Mouse (Mus musculus): ENCODE measurements around the gene Utp3.

The Utp3 gene

DNA sequence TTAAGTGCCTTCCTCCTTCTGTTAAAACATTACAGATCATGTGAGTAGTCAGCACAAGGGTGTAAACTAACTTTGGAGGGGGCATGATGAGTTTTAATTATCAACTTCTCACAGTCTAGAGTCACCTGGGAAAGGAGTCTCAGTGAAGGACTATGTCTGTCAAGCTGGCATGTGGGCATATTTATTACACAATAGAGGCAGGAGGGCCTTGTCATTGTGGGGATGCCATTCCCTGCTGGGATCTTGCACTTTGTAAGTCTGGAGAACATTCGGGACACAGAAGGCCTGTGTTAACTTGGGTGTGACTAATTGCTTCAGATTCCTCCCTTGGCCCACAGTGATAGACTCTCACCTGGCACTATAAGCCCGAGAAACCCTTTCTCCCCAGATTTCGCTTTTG lies 15.3 kb downstream of the Utp3 start:
- DNase-seq (ENCODE audit: low read depth, low spot score): no peak

DNA sequence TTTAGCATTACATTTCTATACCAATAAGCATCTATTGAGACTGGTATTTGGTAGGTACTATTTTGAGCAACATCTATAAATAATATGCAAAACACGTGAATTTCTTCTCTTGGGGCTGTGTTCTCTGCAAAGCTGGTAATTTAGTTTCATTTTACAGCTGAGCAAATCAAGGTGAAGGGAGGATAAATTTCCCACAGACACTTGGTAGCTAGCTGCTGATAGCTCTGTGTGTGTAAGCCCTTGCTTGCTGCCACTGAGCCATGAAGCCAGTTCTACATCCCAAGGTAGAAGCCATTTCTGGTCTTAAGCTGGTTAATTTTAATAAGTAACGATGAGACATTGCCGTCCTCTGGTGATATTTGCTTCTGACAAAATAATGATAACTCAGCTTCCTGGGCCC lies 20.6 kb downstream of the Utp3 start:
- DNase-seq (ENCODE audit: low read depth, low spot score): no peak

DNA sequence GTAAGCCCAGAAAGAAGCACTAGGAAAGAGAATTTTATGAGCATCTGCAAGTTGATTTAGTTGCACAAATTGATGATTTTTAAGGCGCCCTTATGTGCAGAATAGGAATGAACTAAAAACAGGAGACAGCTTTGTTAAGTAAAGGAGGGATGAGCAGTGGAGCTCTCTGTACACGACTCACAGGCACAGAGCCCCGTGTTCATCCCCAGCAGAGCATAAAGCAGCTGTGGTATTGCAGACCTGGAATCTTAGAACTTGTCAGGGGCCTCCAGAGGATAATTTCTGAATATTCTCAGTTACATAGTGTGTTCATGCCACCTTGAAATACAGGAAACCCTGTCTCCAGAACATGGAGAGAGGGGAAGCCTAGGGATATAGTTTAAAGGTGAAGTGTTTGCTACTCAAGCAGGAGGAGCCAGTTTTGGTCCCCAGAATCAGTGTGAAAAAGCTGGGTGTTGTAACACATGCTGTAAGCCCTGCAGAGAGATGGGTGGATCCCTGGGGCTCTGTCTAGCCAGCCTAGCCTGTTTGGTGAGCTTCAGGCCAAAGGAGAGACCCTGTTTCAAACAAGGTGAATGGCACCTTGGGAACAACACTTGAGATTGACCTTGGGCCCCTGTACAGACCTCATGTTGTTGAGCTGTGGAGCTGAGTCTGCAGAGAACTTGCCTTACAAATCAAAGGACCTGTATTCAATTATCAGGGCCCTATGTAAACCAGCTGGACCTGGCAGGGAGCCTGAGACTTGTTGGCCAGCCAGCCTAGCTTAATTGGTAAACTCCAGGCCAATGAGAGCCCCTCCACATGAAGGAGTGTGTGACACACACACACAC lies 21.5 kb downstream of the Utp3 start:
- DNase-seq (ENCODE audit: low read depth, low spot score): no peak

DNA sequence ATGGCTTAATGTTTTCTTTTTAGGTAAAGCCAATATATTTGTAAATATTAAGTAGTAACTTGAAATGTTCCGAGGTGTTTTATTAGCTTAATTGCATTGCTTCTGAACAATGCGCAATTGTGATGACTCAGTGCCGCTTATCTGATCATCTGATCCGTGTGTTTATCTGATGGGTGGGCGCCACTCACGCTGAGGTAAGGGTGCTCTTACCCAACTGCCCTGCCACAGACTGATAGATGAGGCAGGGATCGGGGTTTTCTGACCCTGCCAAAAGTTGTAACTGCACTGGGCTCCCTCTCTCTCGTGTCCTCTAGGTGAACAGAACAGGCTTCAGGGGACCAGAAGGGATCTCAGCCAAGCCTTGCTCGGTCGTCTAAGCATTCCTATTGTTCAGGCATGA lies 26.4 kb downstream of the Utp3 start:
- no peak for DNase-seq (ENCODE audit: low read depth, low spot score)

DNA sequence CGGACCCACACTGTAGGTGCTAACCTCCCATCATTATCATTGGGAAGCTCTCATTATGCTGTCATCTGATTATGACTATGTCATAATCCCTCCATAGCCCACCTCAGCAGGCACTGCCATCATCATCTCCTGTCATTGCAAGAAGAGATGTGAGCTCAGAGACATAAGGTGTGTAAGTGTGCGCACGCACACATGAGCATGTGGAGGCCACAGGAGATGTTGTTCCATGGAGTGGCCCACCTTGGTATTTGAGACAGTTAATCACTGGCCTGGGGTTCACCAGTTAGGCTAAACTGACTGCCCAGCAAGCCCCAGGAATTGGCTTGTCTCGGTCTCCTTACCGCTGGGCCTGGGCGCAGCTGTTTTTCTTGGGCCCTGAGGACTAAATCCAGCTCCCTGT lies 27.1 kb downstream of the Utp3 start:
- no peak for DNase-seq (ENCODE audit: low read depth, low spot score)

DNA sequence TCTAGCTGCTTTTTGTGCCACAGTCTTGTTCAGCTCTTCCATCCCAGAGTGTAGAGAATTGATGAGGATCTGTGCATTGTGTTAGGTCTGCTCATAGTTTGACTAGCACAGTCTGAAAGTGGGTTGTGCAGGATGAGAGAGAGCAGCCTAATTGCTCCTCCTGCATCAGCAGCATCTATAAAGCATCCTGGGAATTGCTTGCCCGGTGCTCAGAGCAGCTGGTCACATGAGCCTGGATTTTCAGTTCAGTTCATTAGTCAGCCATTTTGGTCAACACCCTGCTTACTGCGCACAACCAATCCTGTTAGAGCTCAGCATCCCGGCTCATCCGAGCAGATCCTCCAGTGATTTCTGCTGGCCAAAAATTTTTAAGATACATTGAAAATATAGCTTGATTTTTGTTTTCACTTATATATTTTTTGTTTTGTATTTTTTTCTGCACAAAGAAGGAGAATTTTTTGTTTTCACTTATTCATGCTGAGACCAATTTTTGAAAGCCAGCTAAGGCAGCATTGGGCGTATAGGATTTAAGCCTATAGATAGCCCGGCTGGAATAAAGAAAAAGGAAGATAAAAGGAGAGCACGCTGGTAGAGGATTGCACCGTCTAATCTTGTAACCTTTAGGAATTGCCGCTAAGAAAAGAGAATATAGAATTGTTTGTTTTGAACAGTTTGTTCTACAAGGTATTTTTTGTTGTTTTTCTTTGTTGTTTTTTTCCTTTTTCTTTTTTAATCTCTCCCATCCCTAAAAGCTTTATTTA lies 29.2 kb downstream of the Utp3 start:
- peak; percentile 89 for DNase-seq (ENCODE audit: low read depth, low spot score)

DNA sequence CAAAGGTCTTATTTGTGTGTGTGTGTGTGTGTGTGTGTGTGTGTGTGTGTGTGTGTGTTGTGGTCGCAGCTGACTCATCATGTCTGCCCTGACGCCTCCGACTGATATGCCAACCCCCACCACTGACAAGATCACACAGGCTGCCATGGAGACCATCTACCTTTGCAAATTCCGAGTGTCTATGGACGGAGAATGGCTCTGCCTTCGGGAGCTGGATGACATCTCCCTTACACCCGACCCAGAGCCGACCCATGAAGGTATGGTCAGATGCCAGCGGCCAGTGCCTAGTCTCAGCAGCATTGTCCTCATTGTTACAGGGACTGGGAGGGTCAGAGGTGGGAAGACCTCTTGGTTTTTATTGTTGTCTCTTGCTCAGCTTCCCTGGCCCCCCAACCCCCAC lies 29.8 kb downstream of the Utp3 start:
- DNase-seq (ENCODE audit: low read depth, low spot score): peak; percentile 37

DNA sequence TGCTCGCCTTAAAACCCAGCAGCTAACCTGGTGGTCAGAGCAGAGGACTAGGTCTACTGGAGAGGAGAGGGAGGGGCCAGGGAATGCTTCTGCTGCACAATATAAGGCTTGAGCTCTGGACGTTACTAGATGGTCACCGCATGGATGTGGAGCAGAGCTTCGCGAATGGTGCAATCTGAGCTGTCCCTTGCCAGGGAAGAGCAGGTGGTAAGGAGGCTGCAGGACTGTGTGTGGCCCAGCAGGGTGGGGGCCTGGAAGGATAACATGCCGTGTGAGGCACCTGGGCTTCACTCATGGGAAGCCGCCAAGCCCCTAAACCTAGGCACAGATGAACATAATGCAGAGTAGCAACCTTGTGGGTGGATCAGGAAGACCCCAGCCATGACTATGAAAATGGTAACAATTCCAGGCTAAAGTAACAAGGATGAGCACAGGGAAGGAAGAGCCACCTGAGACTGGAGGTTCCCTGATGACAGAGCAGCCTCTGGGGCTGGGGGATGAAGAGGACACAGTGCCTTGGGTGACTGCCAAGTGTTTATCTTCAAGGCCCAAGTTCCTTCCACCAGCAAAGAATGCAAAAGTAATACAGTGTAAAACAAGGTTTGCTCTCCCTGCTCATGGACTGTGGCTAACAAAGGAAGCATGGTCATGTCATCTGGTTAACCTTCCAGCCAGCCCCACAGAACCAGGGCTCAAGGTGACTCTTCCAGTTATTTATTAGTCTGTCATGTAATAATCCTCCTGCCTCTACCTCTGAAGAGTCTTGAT lies 32.3 kb downstream of the Utp3 start:
- DNase-seq (ENCODE audit: low read depth, low spot score): no peak

DNA sequence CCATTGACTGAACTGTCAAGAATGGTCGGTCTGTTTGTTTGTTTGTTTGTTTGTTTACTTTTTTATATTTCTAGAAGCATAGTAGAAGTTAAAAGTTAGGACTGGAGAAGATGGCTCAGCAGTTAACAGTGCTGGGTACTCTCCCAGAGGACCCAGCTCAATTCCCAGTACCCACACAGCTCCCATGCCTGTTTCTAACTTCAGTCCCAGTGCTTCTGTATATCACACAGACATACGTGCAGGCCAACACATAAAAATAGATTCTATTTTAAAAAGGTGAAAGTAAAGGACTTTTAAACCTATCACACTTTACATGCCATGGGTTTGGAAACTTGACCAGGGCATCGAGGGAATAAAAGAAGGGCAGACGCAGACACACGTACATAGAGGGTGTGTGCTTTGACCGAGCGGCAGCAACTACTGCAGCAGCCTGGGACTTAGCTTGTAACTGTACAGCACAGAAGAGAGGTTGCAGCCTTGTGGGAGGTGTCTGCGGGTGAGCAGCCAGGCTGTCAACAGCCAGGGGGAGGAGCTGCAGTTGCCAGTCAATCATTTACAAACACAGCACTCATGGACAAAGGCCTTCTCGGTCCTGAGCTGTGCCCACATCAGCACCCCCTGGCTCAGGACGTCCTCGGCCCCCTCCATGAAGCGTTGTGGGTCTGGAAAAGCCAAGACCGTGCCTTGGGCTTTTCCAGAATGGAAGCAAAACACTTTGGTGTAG lies 33.1 kb downstream of the Utp3 start:
- DNase-seq (ENCODE audit: low read depth, low spot score): no peak

DNA sequence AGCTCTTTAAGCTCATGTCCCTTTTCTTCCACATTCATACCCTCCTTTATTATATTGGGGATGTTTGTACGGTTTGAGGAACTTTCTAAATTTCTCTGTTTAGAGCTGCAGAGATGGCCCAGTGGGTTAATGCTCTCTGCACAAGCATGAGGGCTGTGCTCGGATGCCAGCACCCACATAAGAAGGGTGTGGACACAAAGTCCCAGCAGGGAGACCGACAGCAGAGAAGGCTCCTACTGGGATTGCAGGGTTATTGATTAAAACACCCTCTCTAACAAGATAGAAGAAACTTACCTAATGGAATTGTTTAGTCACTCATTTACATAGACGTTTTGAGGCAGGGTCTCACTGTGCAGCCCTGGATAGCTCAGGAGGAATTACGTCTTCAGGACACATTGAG lies 34.2 kb downstream of the Utp3 start:
- no peak for DNase-seq (ENCODE audit: low read depth, low spot score)

DNA sequence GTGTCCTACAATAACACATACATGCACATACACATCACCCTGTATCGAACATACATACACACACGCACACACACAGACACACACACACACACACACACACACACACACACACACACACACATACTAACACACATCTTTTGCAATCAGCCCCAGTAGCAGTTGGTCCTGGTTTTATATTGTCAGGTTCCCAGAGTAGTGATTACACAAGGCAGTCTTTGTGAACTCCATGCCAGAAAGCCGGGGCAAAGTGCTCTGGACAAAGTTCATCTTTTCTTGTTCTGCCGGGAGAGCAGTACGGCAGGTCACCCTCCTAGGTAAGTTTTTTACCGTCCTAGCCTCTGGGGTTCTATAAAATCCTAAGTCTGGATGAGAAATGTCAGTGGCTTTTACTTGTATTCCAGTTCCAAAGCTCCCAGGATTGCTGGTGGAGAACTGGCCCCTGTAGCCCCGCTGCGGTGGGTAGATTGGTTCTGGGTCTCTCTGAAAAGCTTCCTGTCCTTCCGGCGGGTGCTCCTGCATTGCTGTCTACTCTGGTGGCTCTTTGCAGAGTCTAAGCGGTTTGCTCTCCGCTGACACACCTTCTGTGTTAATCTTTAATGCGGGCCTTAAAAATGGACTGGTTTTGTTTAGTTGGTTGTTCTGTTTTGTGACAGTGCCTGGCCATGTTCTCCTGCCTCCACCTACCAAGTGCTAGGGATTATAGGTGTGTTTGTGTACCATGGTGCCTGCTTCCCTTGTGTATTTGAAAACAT lies 39.3 kb downstream of the Utp3 start:
- no peak for DNase-seq (ENCODE audit: low read depth, low spot score)

DNA sequence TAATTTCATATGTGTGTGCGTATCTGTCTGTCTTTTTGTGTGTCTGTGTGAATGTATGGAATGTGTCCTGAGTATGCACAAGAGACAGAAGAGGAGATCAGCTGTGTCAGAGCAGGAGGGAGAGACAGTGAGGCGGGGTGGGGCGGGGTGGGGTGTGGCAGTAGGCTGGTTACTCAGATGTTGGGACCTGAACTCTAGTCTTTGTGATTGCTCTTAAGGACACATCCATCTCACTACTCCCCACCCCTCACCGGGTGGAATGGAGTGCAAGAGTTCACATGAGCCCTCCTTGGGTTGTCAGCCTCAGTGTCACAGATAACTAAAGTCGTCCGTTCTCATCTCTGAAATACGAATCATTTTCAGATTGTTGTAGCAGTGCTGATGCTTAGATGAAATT lies 39.9 kb downstream of the Utp3 start:
- no peak for DNase-seq (ENCODE audit: low read depth, low spot score)

DNA sequence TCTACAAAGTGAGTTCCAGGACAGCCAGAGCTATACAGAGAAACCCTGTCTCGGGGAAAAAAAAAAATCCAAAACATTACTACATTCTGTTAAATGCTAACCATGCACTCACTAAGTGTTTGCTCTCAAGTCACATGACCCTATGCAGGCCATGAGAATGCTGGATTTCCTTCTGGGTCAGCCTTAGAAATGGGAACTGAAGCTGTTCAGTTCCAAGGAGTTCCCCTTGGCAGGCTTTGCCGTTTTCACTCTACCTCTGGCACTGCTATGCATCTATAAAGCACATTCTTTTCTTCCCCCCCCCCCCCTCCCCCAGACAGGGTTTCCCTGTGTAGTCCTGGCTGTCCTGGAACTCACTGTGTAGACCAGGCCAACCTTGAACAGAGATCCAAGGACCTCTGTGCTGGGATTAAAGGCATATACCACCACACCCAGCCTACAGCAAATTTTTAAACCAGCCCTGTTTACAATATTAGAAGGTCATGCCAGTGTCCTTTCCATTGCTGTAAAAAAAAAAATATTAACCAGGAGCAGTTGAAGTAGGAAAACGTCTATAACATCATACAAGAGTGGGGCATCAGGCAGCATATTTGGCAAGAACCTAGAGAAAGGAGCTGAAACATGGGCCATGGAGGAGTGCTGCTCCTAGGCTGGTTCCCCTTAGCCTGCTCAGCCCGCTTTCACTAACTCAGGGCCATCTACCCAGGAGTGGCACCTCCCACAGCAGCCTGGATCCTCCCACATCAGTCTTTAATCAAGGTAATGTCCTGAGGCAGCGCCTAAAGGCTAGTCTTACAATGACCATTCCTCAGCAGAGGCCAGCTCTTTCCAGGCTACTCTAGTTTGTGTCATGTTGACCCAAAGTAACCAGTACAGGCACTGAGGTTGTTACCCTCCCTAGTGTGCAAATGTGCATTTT lies 41.5 kb downstream of the Utp3 start:
- no peak for DNase-seq (ENCODE audit: low read depth, low spot score)

DNA sequence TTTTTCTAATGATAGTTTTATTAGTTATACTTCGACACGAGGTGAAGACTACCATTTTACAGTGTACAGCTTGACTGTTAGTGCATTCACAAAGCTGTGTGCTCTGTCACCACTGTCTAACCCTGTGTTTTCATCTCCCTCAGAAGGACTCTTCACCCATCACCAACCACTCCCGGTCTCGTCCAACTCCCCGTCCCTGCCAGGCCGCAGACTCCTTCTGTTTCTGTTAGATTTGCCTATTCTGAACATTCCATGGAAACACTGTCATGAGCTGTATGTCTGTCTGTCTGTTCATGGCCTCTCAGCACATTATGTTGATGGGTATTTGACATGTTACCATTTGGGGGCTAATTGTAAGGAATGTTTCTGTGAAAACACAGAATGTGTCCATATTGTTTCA lies 44.7 kb downstream of the Utp3 start:
- no peak for DNase-seq (ENCODE audit: low read depth, low spot score)

DNA sequence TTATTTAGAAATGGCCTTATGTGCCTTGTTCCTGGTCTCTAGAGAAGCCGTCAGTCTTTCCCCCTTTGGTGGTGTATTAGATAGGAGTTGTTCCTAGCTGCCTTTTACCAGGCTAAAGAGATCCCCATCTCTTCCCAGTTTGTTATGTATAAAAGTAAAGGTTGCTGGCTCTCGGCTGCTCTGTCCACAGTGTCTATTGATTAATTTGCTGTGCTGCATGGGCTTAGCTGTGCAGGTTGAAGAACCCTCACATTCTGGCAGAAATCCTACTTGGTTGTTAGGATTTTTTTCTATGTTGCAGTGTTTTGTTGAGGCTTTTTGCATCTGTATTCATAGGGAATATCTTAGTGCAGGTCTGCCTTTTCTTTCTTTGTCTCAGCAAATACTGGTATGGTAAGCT lies 47.8 kb downstream of the Utp3 start:
- no peak for DNase-seq (ENCODE audit: low read depth, low spot score)

DNA sequence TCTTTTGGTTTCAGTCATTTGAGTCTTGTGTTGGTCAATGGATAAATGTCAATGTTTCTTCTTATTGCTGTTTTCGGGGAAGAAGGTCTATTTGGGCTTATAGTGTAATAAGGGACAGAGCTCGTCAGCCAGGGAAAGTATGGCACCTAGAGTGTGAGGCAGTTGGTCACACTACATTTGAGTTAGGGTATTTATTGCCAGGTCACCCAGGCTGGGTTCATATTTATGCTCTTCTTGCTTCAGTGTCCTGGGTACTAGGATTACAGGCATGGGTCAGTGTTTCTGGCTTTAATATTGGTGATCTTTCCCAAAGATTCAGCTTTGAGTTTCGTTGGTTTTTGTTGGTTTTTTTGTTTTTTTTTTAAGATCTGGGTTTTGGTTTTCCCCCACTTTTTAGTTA lies 48.5 kb downstream of the Utp3 start:
- no peak for DNase-seq (ENCODE audit: low read depth, low spot score)

DNA sequence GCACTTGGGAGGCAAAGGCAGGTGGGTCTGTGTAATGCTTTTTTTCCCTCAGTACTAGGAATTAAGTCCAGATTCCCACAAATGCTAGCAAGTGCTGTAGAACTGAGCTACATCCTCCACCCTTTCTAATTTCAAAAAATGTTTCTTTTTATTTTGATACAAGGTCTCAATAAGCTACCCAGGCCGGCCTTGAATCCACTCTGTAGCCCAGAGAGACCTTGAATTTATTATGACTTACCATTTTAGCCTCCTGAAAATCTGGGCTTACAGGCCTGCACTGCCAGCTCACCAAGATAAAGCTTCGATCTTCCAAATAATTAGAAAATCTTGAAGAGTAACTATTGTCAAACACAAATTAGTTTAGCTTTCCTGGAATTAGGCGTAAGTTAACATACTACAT lies 49.8 kb downstream of the Utp3 start:
- DNase-seq (ENCODE audit: low read depth, low spot score): no peak

DNA sequence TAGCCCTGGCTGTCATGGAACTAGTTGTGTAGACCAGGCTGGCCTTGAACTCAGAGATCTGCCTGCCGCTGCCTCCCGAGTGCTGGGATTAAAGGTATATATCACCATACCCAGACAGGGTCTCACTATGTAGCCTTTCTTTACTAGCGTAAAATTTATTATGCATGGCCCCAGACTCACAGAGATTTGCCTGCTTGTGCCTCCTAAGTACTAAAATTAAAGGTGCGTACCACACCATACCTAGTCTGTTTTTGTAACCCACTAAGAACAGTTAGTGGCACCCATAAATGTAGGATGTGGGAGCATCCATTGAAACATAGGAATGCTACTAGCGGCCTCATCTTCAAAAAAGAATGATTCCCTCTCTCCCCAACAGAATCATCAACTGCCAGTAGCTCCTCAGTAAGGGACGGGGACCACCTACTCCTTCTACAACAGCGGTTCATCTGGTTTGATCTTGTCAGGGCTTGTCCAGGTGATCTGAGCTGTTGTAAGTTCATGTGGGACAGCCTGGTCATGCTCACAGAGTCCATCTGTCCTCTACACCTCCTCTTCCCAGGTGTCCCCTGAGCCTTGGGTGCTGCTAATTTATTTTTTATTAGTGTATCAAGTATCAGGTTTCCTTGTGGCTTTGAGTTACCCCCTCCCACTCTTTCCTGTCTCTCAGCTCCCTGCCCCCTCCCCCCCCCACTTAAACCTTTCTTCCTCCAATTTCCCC lies 50.5 kb downstream of the Utp3 start:
- no peak for DNase-seq (ENCODE audit: low read depth, low spot score)

All from 3T3-L1 (cell line).